Mouse (Mus musculus) activated CD4-positive, CD25-positive, alpha-beta regulatory T cell, adult 4 months (primary cell): ENCODE measurements around the gene Phgdh. TPM values are rescaled to one million over a fixed set of nuclear protein-coding genes. Genes with fewer than 3 reads are reported as not detected.

Source experiments
- ATAC-seq: one replicate; pipeline ENCODE4 v1.8.0; 2017
- polyA plus RNA-seq, 2 experiments: library from polyadenylated mRNA; unstranded; fragments of 100-300 nt; shearing (Covaris generic); gene quantifications; one replicate each; pipeline ENCODE4 v1.2.1; 2017

The Phgdh gene
- polyA plus RNA-seq, 2 experiments from 2014 or later = 107 to 156 TPM

- no peak for ATAC-seq
These were observed 3.4 kb upstream of the Phgdh start for GRCm38 (mm10) chr3:98343235-98343634.

- no peak for ATAC-seq
These were observed 1.2 kb upstream of the Phgdh start for GRCm38 (mm10) chr3:98340818-98341594.

- ATAC-seq = peak; percentile 20
These were observed 589 bp downstream of the Phgdh start for GRCm38 (mm10) chr3:98339097-98339705.

DNA sequence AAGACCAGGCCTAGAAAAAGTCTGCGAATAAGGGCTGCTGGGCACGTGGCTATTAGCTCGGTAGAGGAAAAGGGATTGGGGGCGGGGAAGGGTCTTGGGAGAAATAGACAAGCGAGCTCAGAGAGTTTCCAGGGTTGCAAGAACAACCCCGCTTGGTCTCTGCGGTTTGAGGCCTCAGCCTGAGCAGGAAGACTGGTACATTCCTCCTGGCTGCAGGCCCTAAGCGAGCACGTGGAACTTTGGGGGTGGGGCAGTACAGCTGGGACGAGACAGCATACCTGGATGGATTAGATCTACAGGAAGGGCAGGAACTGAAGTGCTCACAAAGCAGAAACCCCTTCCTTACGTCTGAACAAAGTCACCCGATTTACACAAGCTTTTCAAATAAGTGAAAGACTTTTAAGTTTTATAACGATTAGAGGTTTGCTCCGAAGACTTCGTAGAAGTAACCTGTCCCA is 1.2 kb downstream of the Phgdh start:
- peak; percentile 14 for ATAC-seq

DNA sequence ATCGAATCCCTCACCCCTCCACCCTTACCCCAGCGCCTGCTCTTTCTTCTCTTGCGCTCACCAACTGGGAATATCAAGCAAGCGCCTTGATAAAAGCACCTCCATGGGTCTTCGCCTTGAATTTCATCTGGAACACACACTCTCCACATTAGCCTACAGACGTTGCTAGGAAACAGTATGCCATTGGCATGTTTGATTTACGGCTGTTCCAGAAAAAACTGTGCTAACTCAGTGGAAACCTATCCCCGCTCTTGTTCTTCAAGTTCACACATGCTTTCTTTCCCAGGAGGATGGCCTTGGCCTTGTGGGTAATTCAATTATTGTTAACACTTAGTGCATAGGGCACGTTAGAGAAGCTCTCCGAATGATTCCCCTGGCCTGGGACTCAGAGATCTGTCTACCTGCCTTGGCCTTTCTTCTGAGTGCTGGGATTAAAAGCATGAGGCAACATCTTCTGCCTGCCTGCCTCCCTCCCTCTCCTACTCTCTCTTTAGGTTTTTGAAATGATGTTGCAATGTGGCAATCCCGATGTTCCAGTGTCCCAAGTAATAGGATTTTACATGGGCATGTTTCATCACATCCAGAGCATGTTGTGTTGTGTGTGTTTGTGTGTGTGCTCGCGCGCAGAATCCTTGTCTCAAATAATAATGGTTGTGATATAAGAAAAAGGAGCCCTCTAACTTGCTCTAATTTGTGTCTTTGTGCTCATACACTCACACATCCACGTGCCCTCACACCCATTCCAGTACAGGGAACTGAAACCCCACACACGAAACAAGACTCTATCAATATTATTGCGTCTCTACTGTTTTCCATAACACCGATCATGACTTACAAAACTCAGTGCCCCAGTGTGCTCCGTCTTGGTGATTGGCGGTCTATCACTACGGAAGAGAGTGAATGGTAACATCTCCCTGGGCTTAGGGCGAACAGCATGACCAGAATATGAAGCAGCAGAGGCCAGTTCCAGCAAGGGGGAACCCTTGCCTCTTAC is 2.8 kb downstream of the Phgdh start:
- ATAC-seq = no peak

GRCm38 (mm10) chr3:98335886-98336285 is 3.9 kb downstream of the Phgdh start:
- ATAC-seq = peak; percentile 47

DNA sequence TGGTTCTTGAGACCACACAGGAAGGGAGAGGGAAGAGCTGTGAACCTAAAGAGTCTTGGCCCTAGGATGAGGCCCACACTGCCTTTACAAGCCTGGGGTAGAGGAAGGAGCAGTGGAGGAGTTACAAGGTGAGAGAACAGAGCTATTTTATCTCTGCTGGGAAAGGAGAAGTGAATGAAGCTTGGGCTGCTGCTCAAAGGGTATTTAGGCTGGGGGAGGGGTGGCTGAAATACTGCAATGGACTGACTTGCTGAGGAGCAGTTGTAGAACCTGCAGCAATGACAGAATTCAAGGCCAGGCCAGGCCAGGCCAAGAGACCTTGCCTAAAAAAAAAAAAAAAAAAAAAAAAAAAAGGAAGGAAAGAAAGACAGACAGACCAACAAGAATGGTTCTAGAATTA is 4.5 kb downstream of the Phgdh start:
- no peak for ATAC-seq

- ATAC-seq = no peak
These were observed 5.8 kb downstream of the Phgdh start for GRCm38 (mm10) chr3:98334010-98334409.

- ATAC-seq = no peak
These were observed 15.6 kb downstream of the Phgdh start for GRCm38 (mm10) chr3:98324235-98324634.

DNA sequence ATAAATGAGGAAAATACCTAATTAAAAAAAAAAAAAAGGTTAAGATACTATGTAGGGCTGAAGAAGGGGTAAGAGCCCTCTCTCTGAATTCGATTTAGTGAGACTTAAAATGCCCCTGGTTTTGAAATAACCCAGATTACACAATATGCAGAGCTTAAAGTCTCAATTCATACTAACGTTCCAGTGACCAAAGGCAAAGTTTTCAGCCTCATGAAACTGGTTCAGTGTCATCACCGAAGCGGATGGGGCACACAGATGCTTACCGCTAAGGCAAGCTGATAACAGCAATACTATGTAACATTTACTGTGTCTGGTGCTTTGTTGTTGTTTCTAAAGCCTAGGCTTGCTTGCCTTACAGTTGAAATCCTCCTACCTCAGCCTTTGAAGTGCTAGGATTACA is 17.6 kb downstream of the Phgdh start:
- ATAC-seq = no peak

DNA sequence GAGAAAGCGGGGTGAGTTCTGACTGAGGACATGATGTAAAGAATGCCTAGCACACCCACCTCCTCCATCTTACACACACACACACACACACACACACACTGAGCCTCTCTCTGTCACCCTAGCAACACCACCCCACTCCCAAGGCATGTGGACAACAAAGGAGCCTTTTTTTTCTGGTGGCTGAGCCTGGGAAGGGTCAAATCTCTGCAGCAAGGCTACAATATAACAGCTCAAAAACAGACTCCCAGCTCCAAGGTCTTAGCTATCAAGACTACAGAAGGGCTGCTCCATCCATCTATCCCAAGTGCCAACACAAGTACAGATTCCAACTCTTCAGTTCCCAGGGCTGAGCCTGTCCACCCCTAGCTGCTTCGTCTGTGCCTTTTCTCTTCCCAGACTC is 20.6 kb downstream of the Phgdh start:
- no peak for ATAC-seq

- no peak for ATAC-seq
These were observed 22.6 kb downstream of the Phgdh start for GRCm38 (mm10) chr3:98317143-98317542.

- no peak for ATAC-seq
These were observed 24.6 kb downstream of the Phgdh start for GRCm38 (mm10) chr3:98315181-98315580.

DNA sequence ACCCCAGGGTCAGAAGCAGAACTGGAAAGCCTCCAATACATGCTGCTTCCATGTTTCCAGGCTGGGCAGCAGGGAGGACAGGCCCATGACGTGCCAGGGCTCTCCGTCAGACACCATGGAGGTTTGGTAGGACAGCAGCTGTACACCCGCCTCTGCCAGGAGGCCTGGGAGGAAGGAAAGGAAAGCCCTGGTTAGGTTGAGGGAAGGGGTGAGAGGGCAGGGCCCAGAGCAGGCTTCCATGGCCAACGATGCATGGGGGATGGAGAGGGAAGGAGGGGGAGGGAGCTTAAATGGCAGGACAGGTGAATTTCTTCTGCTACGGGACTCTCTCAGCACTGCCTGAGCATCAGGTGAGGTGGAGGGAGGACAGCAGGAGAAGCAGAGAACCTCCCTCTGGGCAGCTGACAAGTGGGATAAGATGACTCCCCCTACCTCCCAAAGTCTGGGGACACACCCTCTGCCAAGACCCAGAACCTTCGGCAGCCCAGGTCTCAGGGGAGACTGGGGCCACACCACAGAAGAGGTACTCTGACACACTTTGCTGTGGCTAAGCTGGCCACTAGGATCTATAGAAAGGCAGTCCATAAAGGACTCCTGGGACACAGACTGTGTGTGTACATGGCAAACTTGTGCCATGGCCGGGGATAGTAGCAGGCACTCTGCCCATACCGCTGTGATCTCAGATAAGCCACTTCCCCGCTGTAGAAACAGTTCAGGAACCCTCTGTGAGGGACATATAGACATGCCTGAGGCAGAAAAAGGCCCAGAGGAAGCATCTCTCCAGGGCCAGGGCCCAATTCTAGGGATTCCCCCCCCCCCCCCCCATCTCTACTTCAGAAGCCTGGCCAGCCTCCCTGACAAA is 26.3 kb downstream of the Phgdh start:
- no peak for ATAC-seq

GRCm38 (mm10) chr3:98312867-98313266 is 26.9 kb downstream of the Phgdh start:
- peak; percentile 49 for ATAC-seq

DNA sequence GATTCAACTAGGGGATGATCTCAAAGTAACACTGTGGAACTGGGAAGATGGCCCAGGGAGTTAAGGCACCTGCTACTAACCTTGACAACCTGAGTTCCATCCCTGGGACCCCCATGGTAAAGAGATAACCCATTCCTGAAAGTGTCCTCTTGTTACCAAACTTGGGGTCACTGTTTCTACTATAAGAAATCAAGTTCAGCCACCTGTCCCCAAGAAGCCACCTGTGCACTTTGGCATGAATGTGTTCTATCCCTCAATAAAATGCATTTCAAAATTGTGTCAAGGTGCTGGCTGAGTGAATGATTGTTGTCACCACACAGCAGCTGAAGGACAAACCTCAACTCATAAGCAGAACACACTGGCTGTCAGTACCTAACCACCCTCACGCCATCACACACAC is 29.3 kb downstream of the Phgdh start:
- no peak for ATAC-seq

DNA sequence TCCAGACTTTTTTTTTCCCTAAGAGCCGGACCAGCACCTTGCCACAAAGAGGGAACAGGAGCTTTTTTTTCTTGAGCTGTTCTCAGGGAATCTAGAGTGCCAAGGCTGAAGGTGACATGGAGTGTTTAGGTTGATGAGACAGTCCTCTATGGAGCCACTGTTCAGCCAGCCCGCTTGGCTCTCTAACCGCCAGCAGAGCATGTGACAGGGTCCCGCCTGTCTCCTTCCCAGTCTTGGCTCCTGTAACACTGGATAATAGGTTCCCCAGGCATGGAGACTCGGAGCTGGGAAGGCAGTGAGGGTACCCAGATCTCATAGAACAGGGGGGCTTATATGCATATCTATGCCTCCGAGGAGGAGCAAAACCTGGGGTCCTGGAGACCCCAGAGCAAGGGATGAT is 31.2 kb downstream of the Phgdh start:
- ATAC-seq = no peak

- no peak for ATAC-seq
These were observed 38.0 kb downstream of the Phgdh start for GRCm38 (mm10) chr3:98301761-98302160.

GRCm38 (mm10) chr3:98300266-98300665 is 39.5 kb downstream of the Phgdh start:
- ATAC-seq = no peak

GRCm38 (mm10) chr3:98299391-98300100 is 40.2 kb downstream of the Phgdh start:
- ATAC-seq = no peak

DNA sequence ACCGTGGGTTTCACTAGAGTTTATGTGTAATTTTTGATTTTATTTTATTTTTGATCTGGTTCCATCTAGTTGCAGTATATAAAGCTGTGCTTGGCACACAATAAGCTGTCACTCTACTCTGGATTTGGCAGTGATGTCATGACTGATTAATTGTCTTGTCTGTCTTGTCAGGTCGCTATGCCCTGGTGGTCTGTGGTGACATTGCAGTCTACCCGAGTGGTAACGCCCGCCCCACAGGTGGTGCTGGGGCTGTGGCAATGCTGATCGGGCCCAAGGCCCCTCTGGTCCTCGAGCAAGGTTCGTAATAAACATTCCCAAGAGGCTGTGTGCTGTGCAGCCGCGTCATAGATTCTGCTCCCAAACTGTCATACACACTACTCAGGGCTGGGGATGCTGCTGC is 43.8 kb downstream of the Phgdh start:
- ATAC-seq = no peak
